Mouse (Mus musculus): ENCODE results near the gene Ogfrl1. TPM values are rescaled to one million over a fixed set of nuclear protein-coding genes. Genes with fewer than 3 reads are reported as not detected.

The Ogfrl1 gene
- total RNA-seq, 4 experiments from 2014 or later = 4.6 to 8.3 (median 6.8) TPM

GRCm38 (mm10) chr1:23352895-23353294 lies 44.7 kb downstream of the Ogfrl1 start:
- DNase-seq (ENCODE audit: low spot score in 2 of 2) = no peak

- DNase-seq (ENCODE audit: low spot score in 2 of 2) = no peak
Measured at GRCm38 (mm10) chr1:23351756-23352155, 45.8 kb downstream of the Ogfrl1 start.

GRCm38 (mm10) chr1:23345633-23346032 lies 51.9 kb downstream of the Ogfrl1 start:
- no peak for DNase-seq (ENCODE audit: low spot score in 2 of 2)

GRCm38 (mm10) chr1:23342864-23343263 lies 54.7 kb downstream of the Ogfrl1 start:
- DNase-seq (ENCODE audit: low spot score in 2 of 2) = no peak

- no peak for DNase-seq (ENCODE audit: low spot score in 2 of 2)
Measured at GRCm38 (mm10) chr1:23342224-23342623, 55.3 kb downstream of the Ogfrl1 start.

- no peak for DNase-seq (ENCODE audit: low spot score in 2 of 2)
Measured at GRCm38 (mm10) chr1:23335726-23336363, 61.7 kb downstream of the Ogfrl1 start.

GRCm38 (mm10) chr1:23335050-23335449 lies 62.5 kb downstream of the Ogfrl1 start:
- no peak for DNase-seq (ENCODE audit: low spot score in 2 of 2)

GRCm38 (mm10) chr1:23332192-23332591 lies 65.4 kb downstream of the Ogfrl1 start:
- DNase-seq (ENCODE audit: low spot score in 2 of 2) = no peak

GRCm38 (mm10) chr1:23325160-23325559 lies 72.4 kb downstream of the Ogfrl1 start:
- no peak for DNase-seq (ENCODE audit: low spot score in 2 of 2)

GRCm38 (mm10) chr1:23324226-23324625 lies 73.3 kb downstream of the Ogfrl1 start:
- no peak for DNase-seq (ENCODE audit: low spot score in 2 of 2)

GRCm38 (mm10) chr1:23323286-23323685 lies 74.3 kb downstream of the Ogfrl1 start:
- DNase-seq (ENCODE audit: low spot score in 2 of 2) = no peak

- no peak for DNase-seq (ENCODE audit: low spot score in 2 of 2)
Measured at GRCm38 (mm10) chr1:23322208-23322607, 75.4 kb downstream of the Ogfrl1 start.

GRCm38 (mm10) chr1:23321331-23321851 lies 76.2 kb downstream of the Ogfrl1 start:
- DNase-seq (ENCODE audit: low spot score in 2 of 2) = no peak

- DNase-seq (ENCODE audit: low spot score in 2 of 2) = no peak
Measured at GRCm38 (mm10) chr1:23320591-23321195, 76.9 kb downstream of the Ogfrl1 start.

Data from gastrocnemius, adult 8-10 months (tissue).